Mouse (Mus musculus): ENCODE results near the gene Mns1. TPM values are rescaled to one million over a fixed set of nuclear protein-coding genes. Genes with fewer than 3 reads are reported as not detected.
A peak's percentile ranks its signal among the peaks of the same experiment; 100 is the strongest.

Mns1 gene
- polyA plus RNA-seq, 1 experiment from 2014 or later: 51.7 TPM

GRCm38 (mm10) chr9:72464806-72465205 is 27.0 kb downstream of the Mns1 start:
- Histone ChIP-seq H3K9me3 (replicated peaks) (no peaks in the 10 kb centered on the region), H3K4me3 (no peak overlapping the region), H3K4me1 (no peaks in the 10 kb centered on the region), H3K27ac (no peak overlapping the region), H3K27me3 (ENCODE audit: low read depth, poor library complexity, severe bottlenecking) (no peaks in the 10 kb centered on the region), H3K36me3 (peaks cover 70% of the 10 kb centered on the region)
- WGBS: 92% methylated on average over 1 of the region's 1 CpGs
- DNase-seq (ENCODE audit: low spot score): no peak

- Histone ChIP-seq H3K27me3 (ENCODE audit: low read depth, poor library complexity, severe bottlenecking) (no peaks in the 10 kb centered on the region), H3K36me3 (peaks cover 69% of the 10 kb centered on the region), H3K4me1 (no peaks in the 10 kb centered on the region), H3K27ac (no peak overlapping the region), H3K9me3 (replicated peaks) (no peaks in the 10 kb centered on the region), H3K4me3 (no peak overlapping the region)
- WGBS: 93% methylated on average over 4 of the region's 4 CpGs
- DNase-seq (ENCODE audit: low spot score): no peak
These were observed 28.0 kb downstream of the Mns1 start for GRCm38 (mm10) chr9:72465754-72466181.

GRCm38 (mm10) chr9:72467551-72468407 is 30.0 kb downstream of the Mns1 start:
- Histone ChIP-seq H3K9me3 (replicated peaks) (no peaks in the 10 kb centered on the region), H3K4me3 (no peak overlapping the region), H3K4me1 (no peaks in the 10 kb centered on the region), H3K27me3 (ENCODE audit: low read depth, poor library complexity, severe bottlenecking) (no peaks in the 10 kb centered on the region), H3K36me3 (peaks cover 69% of the 10 kb centered on the region), H3K27ac (no peak overlapping the region)
- no peak for DNase-seq (ENCODE audit: low spot score)
- WGBS: 71% methylated on average over 11 of the region's 11 CpGs

- H3K4me3 ChIP-seq: no peak overlapping the region
- no peak for DNase-seq (ENCODE audit: low spot score)
- H3K27ac ChIP-seq: no peak overlapping the region
- H3K27me3 ChIP-seq (ENCODE audit: low read depth, poor library complexity, severe bottlenecking): no peaks in the 10 kb centered on the region
- H3K4me1 ChIP-seq: no peaks in the 10 kb centered on the region
- peaks cover 72% of the 10 kb centered on the region for H3K36me3 ChIP-seq
- 93% methylated on average over 10 of the region's 10 CpGs for WGBS
- H3K9me3 ChIP-seq (replicated peaks): no peaks in the 10 kb centered on the region
These were observed 30.8 kb downstream of the Mns1 start for GRCm38 (mm10) chr9:72468616-72469015.

- H3K9me3 ChIP-seq (replicated peaks): no peaks in the 10 kb centered on the region
- no peaks in the 10 kb centered on the region for H3K27me3 ChIP-seq (ENCODE audit: low read depth, poor library complexity, severe bottlenecking)
- H3K4me1 ChIP-seq: peaks cover 2% of the 10 kb centered on the region; the same call in 1 of the 2 replicates
- 94% methylated on average over 1 of the region's 1 CpGs for whole genome bisulfite sequencing
- H3K36me3 ChIP-seq: peaks cover 74% of the 10 kb centered on the region
- H3K4me3 ChIP-seq: no peak overlapping the region
- no peak for DNase-seq (ENCODE audit: low spot score)
- H3K27ac ChIP-seq: no peak overlapping the region
These were observed 32.0 kb downstream of the Mns1 start for GRCm38 (mm10) chr9:72469851-72470250.

GRCm38 (mm10) chr9:72475511-72475910 is 37.7 kb downstream of the Mns1 start:
- peak; percentile 38 for DNase-seq (ENCODE audit: low spot score)
- WGBS: 72% methylated on average over 9 of the region's 9 CpGs
- no peak overlapping the region for H3K27ac ChIP-seq
- H3K4me3 ChIP-seq: no peak overlapping the region
- peaks cover 76% of the 10 kb centered on the region for H3K36me3 ChIP-seq
- no peaks in the 10 kb centered on the region for H3K9me3 ChIP-seq (replicated peaks)
- H3K4me1 ChIP-seq: peaks cover 17% of the 10 kb centered on the region
- H3K27me3 ChIP-seq (ENCODE audit: low read depth, poor library complexity, severe bottlenecking): no peaks in the 10 kb centered on the region

- WGBS: 80% methylated on average over 6 of the region's 6 CpGs
- Histone ChIP-seq H3K9me3 (replicated peaks) (no peaks in the 10 kb centered on the region), H3K27me3 (ENCODE audit: low read depth, poor library complexity, severe bottlenecking) (no peaks in the 10 kb centered on the region), H3K27ac (no peak overlapping the region), H3K36me3 (peaks cover 79% of the 10 kb centered on the region), H3K4me3 (no peak overlapping the region), H3K4me1 (peaks cover 17% of the 10 kb centered on the region)
- DNase-seq (ENCODE audit: low spot score): no peak
These were observed 39.5 kb downstream of the Mns1 start for GRCm38 (mm10) chr9:72477306-72477705.

- no peak for DNase-seq (ENCODE audit: low spot score)
- Histone ChIP-seq H3K9me3 (replicated peaks) (no peaks in the 10 kb centered on the region), H3K27ac (no peak overlapping the region), H3K36me3 (peaks cover 73% of the 10 kb centered on the region), H3K4me1 (peaks cover 17% of the 10 kb centered on the region), H3K27me3 (ENCODE audit: low read depth, poor library complexity, severe bottlenecking) (no peaks in the 10 kb centered on the region), H3K4me3 (no peak overlapping the region)
- 93% methylated on average over 1 of the region's 1 CpGs for WGBS
These were observed 41.5 kb downstream of the Mns1 start for GRCm38 (mm10) chr9:72479276-72479675.

- DNase-seq (ENCODE audit: low spot score): no peak
- no peaks in the 10 kb centered on the region for H3K9me3 ChIP-seq (replicated peaks)
- H3K27ac ChIP-seq: no peak overlapping the region
- no peak overlapping the region for H3K4me3 ChIP-seq
- H3K27me3 ChIP-seq (ENCODE audit: low read depth, poor library complexity, severe bottlenecking): no peaks in the 10 kb centered on the region
- peaks cover 51% of the 10 kb centered on the region for H3K36me3 ChIP-seq
- peaks cover 16% of the 10 kb centered on the region for H3K4me1 ChIP-seq
These were observed 50.7 kb downstream of the Mns1 start for GRCm38 (mm10) chr9:72488523-72488922.

- no peaks in the 10 kb centered on the region for H3K27me3 ChIP-seq (ENCODE audit: low read depth, poor library complexity, severe bottlenecking)
- H3K27ac ChIP-seq: no peak overlapping the region
- H3K4me3 ChIP-seq: no peak overlapping the region
- no peaks in the 10 kb centered on the region for H3K9me3 ChIP-seq (replicated peaks)
- WGBS: 89% methylated on average over 5 of the region's 5 CpGs
- H3K36me3 ChIP-seq: peaks cover 46% of the 10 kb centered on the region
- no peak for DNase-seq (ENCODE audit: low spot score)
- peaks cover 16% of the 10 kb centered on the region for H3K4me1 ChIP-seq
These were observed 51.3 kb downstream of the Mns1 start for GRCm38 (mm10) chr9:72489131-72489530.

GRCm38 (mm10) chr9:72491559-72492193 is 53.9 kb downstream of the Mns1 start:
- WGBS: under 1% methylated on average over 32 of the region's 32 CpGs
- H3K4me3 ChIP-seq: peak overlapping the region; percentile 85
- peak; percentile 97 for DNase-seq (ENCODE audit: low spot score)
- peak overlapping the region; percentile 92 for H3K27ac ChIP-seq
- H3K9me3 ChIP-seq (replicated peaks): no peaks in the 10 kb centered on the region
- no peaks in the 10 kb centered on the region for H3K27me3 ChIP-seq (ENCODE audit: low read depth, poor library complexity, severe bottlenecking)
- peaks cover 23% of the 10 kb centered on the region for H3K36me3 ChIP-seq
- H3K4me1 ChIP-seq: peaks cover 16% of the 10 kb centered on the region

- 21% methylated on average over 6 of the region's 6 CpGs for WGBS
- Histone ChIP-seq H3K4me3 (peak within 1 kb of the TSS; percentile 85), H3K9me3 (replicated peaks) (no peaks in the 10 kb centered on the region), H3K36me3 (peaks cover 18% of the 10 kb centered on the region), H3K27me3 (ENCODE audit: low read depth, poor library complexity, severe bottlenecking) (no peaks in the 10 kb centered on the region), H3K27ac (peak within 1 kb of the TSS; percentile 92), H3K4me1 (peaks cover 16% of the 10 kb centered on the region)
- DNase-seq (ENCODE audit: low spot score): no peak
These were observed 54.4 kb downstream of the Mns1 start, which contains the start of gene Tex9 for GRCm38 (mm10) chr9:72492194-72492565. Tex9 (minus strand) TSS chr9:72492212.

- 90% methylated on average over 2 of the region's 2 CpGs for WGBS
- Histone ChIP-seq H3K27ac (no peak overlapping the region), H3K4me1 (peaks cover 16% of the 10 kb centered on the region), H3K9me3 (replicated peaks) (no peaks in the 10 kb centered on the region), H3K4me3 (no peak overlapping the region), H3K27me3 (ENCODE audit: low read depth, poor library complexity, severe bottlenecking) (no peaks in the 10 kb centered on the region), H3K36me3 (peaks cover 5% of the 10 kb centered on the region; the same call in 1 of the 2 replicates)
- DNase-seq (ENCODE audit: low spot score): no peak
These were observed 55.7 kb downstream of the Mns1 start for GRCm38 (mm10) chr9:72493465-72493864.
